Mouse (Mus musculus) urinary bladder, postnatal 10 days (tissue): ENCODE results near the gene Oas1c.
"Not testable (repeated sequence)": the region's sequence is repeated elsewhere in the genome, so short reads cannot be mapped to it uniquely, and the experiment has no call there.

Experiments used
- DNase-seq: peaks from one replicate; pipeline ENCODE4 v3.0.0; 2022; ENCODE audit warnings: low spot score

Gene Oas1c

GRCm38 (mm10) chr5:120811951-120812819 lies at the start of gene Oas1c:
Gene Oas1c, minus strand, starts transcription at chr5:120812514.
- no peak for DNase-seq

GRCm38 (mm10) chr5:120861121-120861520 lies 48.8 kb upstream of the Oas1c start, which contains the start of gene Oas1h:
Gene Oas1h, plus strand, starts transcription at chr5:120861421.
- no peak for DNase-seq

GRCm38 (mm10) chr5:120859241-120859640 lies 46.9 kb upstream of the Oas1c start:
- no peak for DNase-seq

- DNase-seq: no peak
These were observed 37.4 kb upstream of the Oas1c start for GRCm38 (mm10) chr5:120849601-120850136.

GRCm38 (mm10) chr5:120847067-120847466 lies 34.8 kb upstream of the Oas1c start, which contains the start of gene Oas1f:
Gene Oas1f, plus strand, starts transcription at chr5:120847367.
- no peak for DNase-seq

GRCm38 (mm10) chr5:120844713-120845112 lies 32.4 kb upstream of the Oas1c start:
- DNase-seq: no peak

- DNase-seq: no peak
These were observed 24.6 kb upstream of the Oas1c start for GRCm38 (mm10) chr5:120836731-120837585.

GRCm38 (mm10) chr5:120833335-120834280 lies 21.3 kb upstream of the Oas1c start:
- DNase-seq: no peak

GRCm38 (mm10) chr5:120831031-120831430 lies 18.7 kb upstream of the Oas1c start:
- DNase-seq: no peak

GRCm38 (mm10) chr5:120818999-120819398 lies 6.7 kb upstream of the Oas1c start:
- no peak for DNase-seq

- DNase-seq: no peak
These were observed 3.6 kb upstream of the Oas1c start for GRCm38 (mm10) chr5:120815949-120816348.

GRCm38 (mm10) chr5:120813023-120813422 lies 709 bp upstream of the Oas1c start:
- DNase-seq: no peak

- no peak for DNase-seq
These were observed 3.1 kb downstream of the Oas1c start for GRCm38 (mm10) chr5:120809171-120809570.

- no peak for DNase-seq
These were observed 5.9 kb downstream of the Oas1c start for GRCm38 (mm10) chr5:120806458-120806857.

GRCm38 (mm10) chr5:120803596-120803995 lies 8.7 kb downstream of the Oas1c start:
- DNase-seq: no peak

- not testable (repeated sequence) for DNase-seq
These were observed 13.4 kb downstream of the Oas1c start for GRCm38 (mm10) chr5:120798943-120799342.

- DNase-seq: not testable (repeated sequence)
These were observed 14.2 kb downstream of the Oas1c start for GRCm38 (mm10) chr5:120798147-120798546.

GRCm38 (mm10) chr5:120795480-120796034 lies 16.8 kb downstream of the Oas1c start, which contains the start of gene Oas1e:
Gene Oas1e, minus strand, starts transcription at chr5:120795530.
- not testable (repeated sequence) for DNase-seq

GRCm38 (mm10) chr5:120793043-120793442 lies 19.3 kb downstream of the Oas1c start:
- DNase-seq: no peak

- DNase-seq: no peak
These were observed 25.3 kb downstream of the Oas1c start for GRCm38 (mm10) chr5:120787042-120787441.

- DNase-seq: no peak
These were observed 29.9 kb downstream of the Oas1c start for GRCm38 (mm10) chr5:120782446-120782845.
